ENCODE assay signal across 7 mouse cellular contexts in genomic region chr14:54417623-54418081, GRCm38 (mm10). TPM values are rescaled to one million over a fixed set of nuclear protein-coding genes. Genes with fewer than 3 reads are reported as not detected.
DNase-seq lines count a peak whose midpoint lies in the region; ATAC-seq and TF ChIP-seq lines count a peak whose summit lies in the region.

Gene Slc7a7, minus strand, starts transcription at chr14:54417780.

- no peaks in the 10 kb centered on the region for H3K36me3 ChIP-seq in ES-Bruce4 (ENCODE audit: control insufficient read depth, insufficient read depth, low read length, poor library complexity, severe bottlenecking)
- H3K36me3 ChIP-seq in forebrain, embryonic 13.5 days (ENCODE audit: poor library complexity, severe bottlenecking): no peaks in the 10 kb centered on the region
- H3K36me3 ChIP-seq in limb, embryonic 12.5 days: no peaks in the 10 kb centered on the region

- no peak for ATAC-seq in forebrain, embryonic 13.5 days
- no peak for ATAC-seq in limb, embryonic 12.5 days (ENCODE audit: insufficient number of reproducible peaks, insufficient read depth, low FRiP score, low TSS enrichment, low read depth)

- 8% methylated on average over 19 of the region's 19 CpGs for WGBS in forebrain, embryonic 13.5 days
- 9% methylated on average over 19 of the region's 19 CpGs for WGBS in limb, embryonic 12.5 days

- H3K9me3 ChIP-seq in ES-Bruce4 (replicated peaks; ENCODE audit: control insufficient read depth, insufficient read depth, low read length, poor library complexity, severe bottlenecking): no peaks in the 10 kb centered on the region
- no peaks in the 10 kb centered on the region for H3K9me3 ChIP-seq in forebrain, embryonic 13.5 days (replicated peaks)
- H3K9me3 ChIP-seq in limb, embryonic 12.5 days: no peaks in the 10 kb centered on the region

- H3K27me3 ChIP-seq in ES-Bruce4 (ENCODE audit: control insufficient read depth, insufficient read depth, low read length, poor library complexity, severe bottlenecking): no peaks in the 10 kb centered on the region
- H3K27me3 ChIP-seq in forebrain, embryonic 13.5 days: peaks cover 32% of the 10 kb centered on the region
- peaks cover 15% of the 10 kb centered on the region for H3K27me3 ChIP-seq in limb, embryonic 12.5 days

- H3K4me3 ChIP-seq in ES-Bruce4 (ENCODE audit: low read depth, low read length): peak within 1 kb of the TSS; percentile 62
- H3K4me3 ChIP-seq in forebrain, embryonic 13.5 days: no peak within 1 kb of the TSS
- no peak within 1 kb of the TSS for H3K4me3 ChIP-seq in limb, embryonic 12.5 days (replicated peaks)

- H3K27ac ChIP-seq in ES-Bruce4 (ENCODE audit: insufficient read depth, low read length): peak within 1 kb of the TSS; percentile 60
- no peak within 1 kb of the TSS for H3K27ac ChIP-seq in forebrain, embryonic 13.5 days
- no peak within 1 kb of the TSS for H3K27ac ChIP-seq in limb, embryonic 12.5 days

- H3K4me2 ChIP-seq in forebrain, embryonic 13.5 days: peak within 1 kb of the TSS; percentile 27
- H3K4me2 ChIP-seq in limb, embryonic 12.5 days: peak within 1 kb of the TSS; percentile 34

- H3K4me1 ChIP-seq in ES-Bruce4 (ENCODE audit: control insufficient read depth, insufficient read depth, low read length): no peaks in the 10 kb centered on the region
- H3K4me1 ChIP-seq in forebrain, embryonic 13.5 days: peaks cover 9% of the 10 kb centered on the region
- H3K4me1 ChIP-seq in limb, embryonic 12.5 days (replicated peaks): peaks cover 33% of the 10 kb centered on the region

- peak; percentile 74 for TF ChIP-seq CTCF in ES-Bruce4 (IDR thresholded peaks at IDR 0.05; ENCODE audit: low read depth, low read length)

- no peak for TF ChIP-seq EP300 in ES-Bruce4 (IDR thresholded peaks at IDR 0.05; ENCODE audit: insufficient read depth, low read depth, low read length)

- peak within 1 kb of the TSS; percentile 61 for H3K9ac ChIP-seq in ES-Bruce4 (ENCODE audit: low read depth, poor library complexity, severe bottlenecking)
- no peak within 1 kb of the TSS; the same call in 1 of the 2 replicates for H3K9ac ChIP-seq in forebrain, embryonic 13.5 days
- H3K9ac ChIP-seq in limb, embryonic 12.5 days (replicated peaks): no peak within 1 kb of the TSS

- DNase-seq in B cell, adult 2 months: peak; percentile 48 to 53
- peak; percentile 28 to 41 for DNase-seq in natural killer cell, adult 2 months (ENCODE audit: low spot score in 2 of 2)
- DNase-seq in cerebellum, postnatal 10 days: no peak
- DNase-seq in cerebellum, postnatal 25 days: no peak

- no peak for TF ChIP-seq POLR2A in ES-Bruce4 (IDR thresholded peaks at IDR 0.05; ENCODE audit: insufficient read depth, low read length)

RNA-seq across cellular contexts. Expression of gene Slc7a7, which starts in this region (rescaled TPM):
- 46.6 and 47.7 TPM in 2 replicates for polyA plus RNA-seq in ES-Bruce4 (2011; ENCODE audit: insufficient read depth, insufficient read length, low read depth, missing spikeins)
- polyA plus RNA-seq in forebrain, embryonic 13.5 days (2015; fragmentation: Nextera tagmentation; extraction: Ambion mirVana): 5.6 and 6.1 TPM in 2 replicates
- polyA plus RNA-seq in limb, embryonic 12.5 days (2016; fragmentation: Nextera tagmentation; extraction: Ambion mirVana): 3.3 and 5.1 TPM in 2 replicates

Comparison
In these comparisons a context has a peak if more than half of its experiments do, and no peak if none do; other contexts are left out.
1. DNase-seq: peak in B cell, adult 2 months (2 of 2) and natural killer cell, adult 2 months (2 of 2); none in cerebellum, postnatal 10 days (0 of 2) and cerebellum, postnatal 25 days (0 of 2).